Mouse (Mus musculus) midbrain, embryonic 16.5 days (tissue): ENCODE results near the gene Ubr2. TPM values are rescaled to one million over a fixed set of nuclear protein-coding genes. Genes with fewer than 3 reads are reported as not detected.
A peak's percentile ranks its signal among the peaks of the same experiment; 100 is the strongest.

Source experiments
- ATAC-seq: fragments of 200-750 bp; cut with Nextera tagmentation; 2 replicates; pipeline ENCODE4 v1.8.0; 2017; ENCODE audit warnings: moderate TSS enrichment
- H3K27ac ChIP-seq: fragments of 300-500 bp; sonication (generic); 2 replicates; pipeline ENCODE4 v1.5.1; 2014; ENCODE audit warnings: mild to moderate bottlenecking, low read length, mixed read lengths
- H3K27me3 ChIP-seq: fragments of 300-500 bp; sonication (generic); 2 replicates; pipeline ENCODE4 v1.6.1; 2014; ENCODE audit warnings: low read depth, low read length, mixed read lengths; ENCODE audit not compliant: control insufficient read depth, insufficient read depth
- H3K36me3 ChIP-seq: fragments of 300-500 bp; sonication (generic); 2 replicates; pipeline ENCODE4 v1.6.1; 2014; ENCODE audit warnings: mild to moderate bottlenecking, low read length, moderate library complexity, mixed read lengths; ENCODE audit not compliant: control insufficient read depth, insufficient read depth
- H3K4me1 ChIP-seq: fragments of 300-500 bp; sonication (generic); 2 replicates; pipeline ENCODE4 v1.6.1; 2014; ENCODE audit warnings: mild to moderate bottlenecking, low read length, mixed read lengths; ENCODE audit not compliant: control insufficient read depth, insufficient read depth
- H3K4me2 ChIP-seq: fragments of 300-500 bp; sonication (generic); 2 replicates; pipeline ENCODE4 v1.6.1; 2014; ENCODE audit warnings: mild to moderate bottlenecking, low read length, mixed read lengths
- H3K4me3 ChIP-seq: fragments of 300-500 bp; sonication (generic); 2 replicates; pipeline ENCODE4 v1.5.1; 2014; ENCODE audit warnings: low read depth, mild to moderate bottlenecking, low read length, moderate library complexity, mixed read lengths
- H3K9ac ChIP-seq: fragments of 300-500 bp; sonication (generic); 2 replicates; pipeline ENCODE4 v1.6.1; 2014; ENCODE audit warnings: low read depth, low read length, mixed read lengths
- H3K9me3 ChIP-seq: fragments of 300-500 bp; sonication (generic); replicated peaks from 2 replicates; pipeline ENCODE4 v1.6.1; 2014; ENCODE audit warnings: mild to moderate bottlenecking, low read length, mixed read lengths; ENCODE audit not compliant: control insufficient read depth, poor library complexity, severe bottlenecking
- WGBS: fragments of 180-500 bp; shearing (Covaris S2); extraction: QIAGEN DNeasy Blood & Tissue Kit; methylation state at CpG from one replicate; pipeline ENCODE4 v1.1.7; 2014; 5-methylcytosine and 5-hydroxymethylcytosine counted together
- polyA plus RNA-seq: library from polyadenylated mRNA; unstranded; fragments of >200 nt; fragmentation: Nextera tagmentation; extraction: Ambion mirVana; gene quantifications from 2 replicates; pipeline ENCODE4 v1.2.1, GENCODE M21; 2015

The Ubr2 gene
- 14.3 and 14.7 TPM in 2 replicates for polyA plus RNA-seq

- peak; percentile 97 for ATAC-seq
- Histone ChIP-seq H3K9me3 (no peaks in the 10 kb centered on the region), H3K27me3 (no peaks in the 10 kb centered on the region), H3K36me3 (no peaks in the 10 kb centered on the region), H3K27ac (peak within 1 kb of the TSS; percentile 91), H3K4me3 (peak within 1 kb of the TSS; percentile 96), H3K4me2 (peak within 1 kb of the TSS; percentile 95), H3K4me1 (peaks cover 20% of the 10 kb centered on the region), H3K9ac (peak within 1 kb of the TSS; percentile 93)
- under 1% methylated on average over 77 of the region's 77 CpGs for WGBS
These were observed at the start of gene Ubr2 for GRCm38 (mm10) chr17:47009898-47010721. Gene Ubr2, minus strand, starts transcription at chr17:47010556.

GRCm38 (mm10) chr17:47059836-47060360 lies 49.5 kb upstream of the Ubr2 start:
- Histone ChIP-seq H3K4me2 (no peak overlapping the region), H3K4me3 (no peak overlapping the region), H3K9ac (no peak overlapping the region), H3K27me3 (no peaks in the 10 kb centered on the region), H3K4me1 (no peaks in the 10 kb centered on the region), H3K9me3 (no peaks in the 10 kb centered on the region; the same call in 1 of the 2 replicates), H3K36me3 (no peaks in the 10 kb centered on the region), H3K27ac (no peak overlapping the region)
- no peak for ATAC-seq
- 79% methylated on average over 12 of the region's 12 CpGs for WGBS

DNA sequence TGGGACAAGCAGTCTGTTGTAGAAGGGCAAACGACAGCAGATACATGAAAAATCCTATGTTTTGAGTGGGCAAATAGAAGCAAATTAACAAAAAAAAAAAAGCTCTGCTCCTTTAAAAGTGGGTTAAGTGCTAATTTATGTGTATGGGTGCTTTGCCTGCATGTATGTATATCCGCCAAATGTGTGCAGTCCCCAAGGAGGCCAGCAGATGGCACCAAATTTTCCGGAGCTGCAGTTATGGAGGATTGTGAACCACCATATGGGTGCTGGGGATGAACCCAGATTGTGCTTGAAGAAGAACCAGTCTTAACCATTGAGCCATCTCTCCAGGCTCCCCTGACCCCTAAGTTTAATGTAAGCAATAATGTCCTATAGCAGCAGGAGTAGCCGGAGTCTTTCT lies 47.6 kb upstream of the Ubr2 start:
- Histone ChIP-seq H3K9me3 (no peaks in the 10 kb centered on the region; the same call in 1 of the 2 replicates), H3K27me3 (no peaks in the 10 kb centered on the region), H3K4me3 (no peak overlapping the region), H3K4me1 (no peaks in the 10 kb centered on the region), H3K4me2 (no peak overlapping the region), H3K27ac (no peak overlapping the region), H3K9ac (no peak overlapping the region), H3K36me3 (no peaks in the 10 kb centered on the region)
- ATAC-seq = no peak
- 97% methylated on average over 4 of the region's 4 CpGs for WGBS

DNA sequence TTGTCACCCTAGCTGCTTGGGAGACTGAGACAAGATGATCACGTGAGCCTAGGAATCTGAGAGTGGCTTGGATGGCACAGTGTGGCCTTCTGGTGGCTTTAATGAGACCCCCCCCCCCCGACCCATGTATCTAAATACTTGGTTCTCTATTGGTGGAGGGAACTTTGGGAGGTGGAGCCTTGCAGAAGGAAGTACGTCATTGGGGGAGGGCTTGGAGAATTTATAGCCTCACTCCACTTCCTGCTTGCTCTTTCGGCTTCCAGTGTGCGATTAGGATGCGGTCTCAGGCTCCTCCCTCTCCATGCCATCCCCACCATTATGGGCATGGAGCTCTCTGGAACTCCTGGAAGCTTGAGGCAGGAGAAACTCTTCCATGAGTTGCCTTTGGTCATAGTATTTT lies 46.1 kb upstream of the Ubr2 start:
- Histone ChIP-seq H3K36me3 (no peaks in the 10 kb centered on the region), H3K27ac (no peak overlapping the region), H3K27me3 (no peaks in the 10 kb centered on the region), H3K9me3 (no peaks in the 10 kb centered on the region; the same call in 1 of the 2 replicates), H3K4me1 (no peaks in the 10 kb centered on the region), H3K9ac (no peak overlapping the region), H3K4me2 (no peak overlapping the region), H3K4me3 (no peak overlapping the region)
- 82% methylated on average over 6 of the region's 6 CpGs for WGBS
- no peak for ATAC-seq

DNA sequence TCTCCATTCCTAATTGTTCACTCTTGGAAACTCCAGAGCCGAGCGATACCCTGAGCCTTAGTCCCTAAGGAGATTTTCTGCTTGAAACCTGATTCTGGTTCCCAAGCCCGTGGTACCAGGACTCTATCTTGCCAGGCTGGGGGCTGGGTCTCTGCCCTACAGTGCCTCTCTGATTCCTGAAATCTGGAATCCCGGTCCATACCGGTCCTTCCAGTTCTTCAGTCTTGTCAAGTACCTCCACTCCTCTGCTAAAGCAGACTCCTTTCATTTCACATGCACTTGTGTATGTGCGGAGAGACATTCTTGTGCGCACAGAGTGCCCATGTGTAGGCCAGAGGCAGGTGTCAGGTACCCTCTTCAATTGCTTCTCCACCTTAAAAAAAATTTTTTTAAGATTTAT lies 44.8 kb upstream of the Ubr2 start:
- no peaks in the 10 kb centered on the region for H3K27me3 ChIP-seq
- WGBS = 88% methylated on average over 7 of the region's 7 CpGs
- no peaks in the 10 kb centered on the region for H3K36me3 ChIP-seq
- H3K27ac ChIP-seq = no peak overlapping the region
- no peak overlapping the region for H3K9ac ChIP-seq
- no peaks in the 10 kb centered on the region for H3K4me1 ChIP-seq
- H3K4me3 ChIP-seq = no peak overlapping the region
- H3K9me3 ChIP-seq = no peaks in the 10 kb centered on the region; the same call in 1 of the 2 replicates
- ATAC-seq = no peak
- H3K4me2 ChIP-seq = no peak overlapping the region

DNA sequence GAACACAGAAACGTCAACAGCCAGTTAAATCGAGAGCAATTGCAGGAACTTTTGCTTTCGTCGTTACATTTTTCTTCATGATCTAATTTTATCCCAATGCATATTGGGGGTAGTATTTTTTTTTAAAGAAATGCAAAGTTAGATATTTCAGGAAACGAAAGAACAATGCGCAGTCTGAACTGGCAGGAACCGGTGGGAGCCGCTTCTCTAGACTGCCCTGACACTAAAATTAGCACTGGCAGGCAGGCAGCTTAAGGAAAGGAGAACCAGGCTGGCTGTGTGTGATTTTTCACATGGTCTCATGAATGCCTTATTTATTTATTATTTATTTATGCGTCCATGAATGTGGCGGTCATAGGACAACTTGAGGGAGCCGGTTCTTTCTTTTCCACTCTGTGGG lies 44.3 kb upstream of the Ubr2 start:
- H3K4me1 ChIP-seq = no peaks in the 10 kb centered on the region
- 87% methylated on average over 11 of the region's 11 CpGs for WGBS
- H3K9ac ChIP-seq = no peak overlapping the region

GRCm38 (mm10) chr17:47050678-47051077 lies 40.3 kb upstream of the Ubr2 start:
- ATAC-seq = no peak
- 95% methylated on average over 3 of the region's 3 CpGs for WGBS

More for the DNA sequence above, 44.3 kb upstream of the Ubr2 start:
- Histone ChIP-seq H3K27ac (no peak overlapping the region), H3K27me3 (no peaks in the 10 kb centered on the region), H3K4me3 (no peak overlapping the region), H3K4me2 (no peak overlapping the region), H3K9me3 (no peaks in the 10 kb centered on the region; the same call in 1 of the 2 replicates), H3K36me3 (no peaks in the 10 kb centered on the region)
- ATAC-seq = no peak

DNA sequence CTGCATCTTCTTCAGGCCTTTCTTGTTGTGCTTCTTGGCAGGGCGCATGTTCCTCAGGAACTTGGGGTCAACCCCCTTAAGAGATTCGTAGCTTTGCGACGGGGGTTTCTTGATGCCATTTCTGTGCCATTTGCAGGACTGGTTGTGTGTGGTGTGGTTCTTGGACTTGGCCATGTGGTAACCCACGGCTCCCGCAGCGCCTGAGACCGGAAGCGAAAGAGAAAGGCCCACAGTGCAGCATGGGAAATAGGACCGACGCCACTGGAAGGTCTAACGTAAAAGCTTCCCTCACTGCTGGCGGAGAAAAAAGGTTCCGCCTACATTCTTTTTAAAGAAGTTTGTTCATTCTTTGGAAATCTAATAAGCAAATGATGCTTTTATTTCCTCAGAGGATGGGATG lies 32.5 kb upstream of the Ubr2 start:
- H3K36me3 ChIP-seq = no peaks in the 10 kb centered on the region
- H3K4me2 ChIP-seq = no peak overlapping the region
- H3K27me3 ChIP-seq = no peaks in the 10 kb centered on the region
- no peak overlapping the region for H3K27ac ChIP-seq
- H3K9me3 ChIP-seq = no peaks in the 10 kb centered on the region
- H3K4me1 ChIP-seq = no peaks in the 10 kb centered on the region
- 94% methylated on average over 14 of the region's 14 CpGs for WGBS
- no peak overlapping the region for H3K9ac ChIP-seq
- H3K4me3 ChIP-seq = no peak overlapping the region
- ATAC-seq = no peak

More at GRCm38 (mm10) chr17:47050678-47051077, 40.3 kb upstream of the Ubr2 start:
- no peak overlapping the region for H3K4me2 ChIP-seq
- H3K27ac ChIP-seq = no peak overlapping the region
- H3K9ac ChIP-seq = no peak overlapping the region
- no peaks in the 10 kb centered on the region for H3K4me1 ChIP-seq
- H3K36me3 ChIP-seq = no peaks in the 10 kb centered on the region
- no peaks in the 10 kb centered on the region for H3K27me3 ChIP-seq
- H3K4me3 ChIP-seq = no peak overlapping the region
- H3K9me3 ChIP-seq = no peaks in the 10 kb centered on the region
